Mouse (Mus musculus) urinary bladder, postnatal 0 days (tissue): ENCODE measurements around the gene Togaram2. TPM values are rescaled to one million over a fixed set of nuclear protein-coding genes. Genes with fewer than 3 reads are reported as not detected.

Experiments
- polyA plus RNA-seq: library from polyadenylated mRNA; unstranded; fragments of >200 nt; fragmentation: Nextera tagmentation; extraction: Ambion mirVana; gene quantifications from 2 replicates; pipeline ENCODE4 v1.2.1, GENCODE M21; 2015

The Togaram2 gene
- polyA plus RNA-seq = 0.10 TPM in 2 replicates

GRCm38 (mm10) chr17:71673092-71673491 lies at the start of gene Togaram2:
Gene Togaram2, plus strand, starts transcription at chr17:71673261.

GRCm38 (mm10) chr17:71752831-71753230 lies 79.8 kb downstream of the Togaram2 start, which contains the start of gene Pcare:
Gene Pcare, minus strand, starts transcription at chr17:71752894.

GRCm38 (mm10) chr17:71768173-71768572 lies 95.1 kb downstream of the Togaram2 start, which contains the start of gene Clip4:
Gene Clip4, plus strand, starts transcription at chr17:71768473.

Other genes with a start within 250 kb of the Togaram2 start
- 1.0 and 1.6 TPM in 2 replicates for gene Gm4707, start 213.3 kb upstream of the Togaram2 start, polyA plus RNA-seq
- gene Smchd1, start 197.9 kb upstream of the Togaram2 start, polyA plus RNA-seq = 19.2 and 24.3 TPM in 2 replicates
- 7.9 and 11.8 TPM in 2 replicates for gene Ndc80, start 146.4 kb upstream of the Togaram2 start, polyA plus RNA-seq
- 0.29 and 0.55 TPM in 2 replicates for gene Spdya, start 121.2 kb upstream of the Togaram2 start, polyA plus RNA-seq
- 34.7 and 38.9 TPM in 2 replicates for gene Wdr43, start 57.4 kb upstream of the Togaram2 start, polyA plus RNA-seq
- not detected in 2 replicates for gene Pcare, start 79.6 kb downstream of the Togaram2 start, polyA plus RNA-seq
- 7.6 and 8.2 TPM in 2 replicates for gene Clip4, start 95.2 kb downstream of the Togaram2 start, polyA plus RNA-seq